Mouse (Mus musculus) stomach, embryonic 15.5 days (tissue): ENCODE measurements at regions not wholly inside any gene's neighbourhood (a gene's known extent, or its start where the extent isn't known, plus 50 kb on each side); places are given as distances from the start of the nearest gene placed in this dataset.

Experiments used
- ATAC-seq: fragments of 200-750 bp; cut with Nextera tagmentation; 2 replicates; pipeline ENCODE4 v1.8.0; 2017; ENCODE audit warnings: low read depth, moderate number of reproducible peaks, moderate TSS enrichment; ENCODE audit not compliant: insufficient read depth, low FRiP score
- H3K27ac ChIP-seq: fragments of 300-500 bp; sonication (generic); 2 replicates; pipeline ENCODE4 v1.5.1; 2015; ENCODE audit warnings: mild to moderate bottlenecking, inconsistent platforms
- H3K27me3 ChIP-seq: fragments of 300-500 bp; sonication (generic); replicated peaks from 2 replicates; pipeline ENCODE4 v1.6.1; 2015; ENCODE audit warnings: inconsistent platforms
- H3K36me3 ChIP-seq: fragments of 300-500 bp; sonication (generic); 2 replicates; pipeline ENCODE4 v1.6.1; 2015; ENCODE audit warnings: inconsistent platforms
- H3K4me1 ChIP-seq: fragments of 300-500 bp; sonication (generic); 2 replicates; pipeline ENCODE4 v1.6.1; 2015; ENCODE audit warnings: inconsistent platforms
- H3K4me2 ChIP-seq: fragments of 300-500 bp; sonication (generic); 2 replicates; pipeline ENCODE4 v1.6.1; 2015; ENCODE audit warnings: mild to moderate bottlenecking, inconsistent platforms
- H3K4me3 ChIP-seq: fragments of 300-500 bp; sonication (generic); replicated peaks from 2 replicates; pipeline ENCODE4 v1.5.1; 2015; ENCODE audit warnings: inconsistent platforms
- H3K9ac ChIP-seq: fragments of 300-500 bp; sonication (generic); 2 replicates; pipeline ENCODE4 v1.6.1; 2015; ENCODE audit warnings: inconsistent platforms
- H3K9me3 ChIP-seq: fragments of 300-500 bp; sonication (generic); 2 replicates; pipeline ENCODE4 v1.6.1; 2016; ENCODE audit warnings: inconsistent platforms
- WGBS: fragments of 180-500 bp; shearing (Covaris S2); methylation state at CpG from one replicate; pipeline ENCODE4 v1.1.7; 2015; 5-methylcytosine and 5-hydroxymethylcytosine counted together

- no peak overlapping the region for H3K4me2 ChIP-seq
Measured at GRCm38 (mm10) chr1:184595449-184595848, 137.0 kb downstream of the Hlx start.

GRCm38 (mm10) chr1:184590634-184591033, 141.8 kb downstream of the Hlx start:
- no peaks in the 10 kb centered on the region for H3K27me3 ChIP-seq
- H3K4me2 ChIP-seq = no peak overlapping the region
- no peak overlapping the region for H3K4me3 ChIP-seq
- no peak overlapping the region for H3K27ac ChIP-seq
- 0 out of 2 replicates have a peak, but pooled peaks cover 2% of the 10 kb centered on the region for H3K4me1 ChIP-seq
- no peak for ATAC-seq
- H3K36me3 ChIP-seq = no peaks in the 10 kb centered on the region
- no peak overlapping the region for H3K9ac ChIP-seq
- WGBS = 64% methylated on average over 7 of the region's 7 CpGs
- no peaks in the 10 kb centered on the region for H3K9me3 ChIP-seq

More at GRCm38 (mm10) chr1:184595449-184595848, 137.0 kb downstream of the Hlx start:
- H3K9me3 ChIP-seq = no peaks in the 10 kb centered on the region
- no peak overlapping the region for H3K4me3 ChIP-seq
- ATAC-seq = no peak
- H3K27ac ChIP-seq = no peak overlapping the region
- no peak overlapping the region for H3K9ac ChIP-seq
- H3K4me1 ChIP-seq = 0 out of 2 replicates have a peak, but pooled peaks cover 2% of the 10 kb centered on the region
- H3K27me3 ChIP-seq = no peaks in the 10 kb centered on the region
- H3K36me3 ChIP-seq = no peaks in the 10 kb centered on the region
- WGBS = 55% methylated on average over 12 of the region's 12 CpGs

GRCm38 (mm10) chr1:184589277-184589676, 143.1 kb downstream of the Hlx start:
- no peak overlapping the region for H3K9ac ChIP-seq
- H3K27me3 ChIP-seq = no peaks in the 10 kb centered on the region
- no peak overlapping the region for H3K4me2 ChIP-seq
- H3K36me3 ChIP-seq = no peaks in the 10 kb centered on the region
- H3K4me1 ChIP-seq = peaks cover 7% of the 10 kb centered on the region; the same call in 1 of the 2 replicates
- WGBS = 62% methylated on average over 4 of the region's 4 CpGs
- no peaks in the 10 kb centered on the region for H3K9me3 ChIP-seq
- H3K4me3 ChIP-seq = no peak overlapping the region
- H3K27ac ChIP-seq = no peak overlapping the region
- ATAC-seq = no peak

GRCm38 (mm10) chr1:184584505-184584874, 147.9 kb downstream of the Hlx start:
- Histone ChIP-seq H3K4me2 (no peak overlapping the region), H3K36me3 (no peaks in the 10 kb centered on the region), H3K4me1 (peaks cover 11% of the 10 kb centered on the region; the same call in 1 of the 2 replicates), H3K9ac (no peak overlapping the region), H3K4me3 (no peak overlapping the region), H3K27ac (peak overlapping the region; percentile 53; the same call in 1 of the 2 replicates), H3K9me3 (no peaks in the 10 kb centered on the region), H3K27me3 (no peaks in the 10 kb centered on the region)
- WGBS = 30% methylated on average over 12 of the region's 12 CpGs
- peak; percentile 39; the same call in 1 of the 2 replicates for ATAC-seq

DNA sequence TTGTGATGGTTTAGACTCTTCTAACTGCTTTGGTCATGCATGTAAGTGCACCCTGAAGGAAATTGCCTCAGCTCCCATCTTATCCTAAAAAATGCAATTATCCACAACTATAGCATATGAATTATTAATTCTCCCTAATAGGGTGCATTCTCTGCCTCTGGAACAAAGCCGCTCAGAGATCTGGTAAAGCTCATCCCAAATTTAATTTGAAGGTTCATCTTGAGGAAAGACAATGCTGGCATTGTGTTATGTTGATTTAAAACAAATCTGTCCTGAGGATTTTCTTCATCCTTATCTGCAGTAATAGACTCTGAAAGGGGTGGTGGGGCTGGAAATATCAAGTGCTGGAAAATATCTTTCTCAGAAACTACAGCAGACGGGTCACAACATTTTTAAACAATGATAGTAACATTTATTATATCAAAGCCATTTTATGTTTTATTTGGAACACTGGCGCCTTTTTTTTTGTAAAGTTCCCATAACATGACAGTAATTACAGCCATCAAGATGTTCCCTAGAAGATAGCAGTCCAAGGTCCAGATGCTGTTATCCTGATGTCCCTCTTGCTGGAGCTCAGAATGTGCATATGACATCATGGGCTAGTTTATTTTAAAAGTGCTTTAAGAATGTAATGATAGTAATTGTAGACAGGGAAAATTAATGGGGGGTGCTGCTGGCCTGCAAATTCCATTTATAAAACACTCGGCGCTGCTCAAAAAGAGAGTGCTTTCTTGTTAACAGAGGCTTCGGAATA, 148.5 kb downstream of the Hlx start:
- no peaks in the 10 kb centered on the region for H3K36me3 ChIP-seq
- H3K9ac ChIP-seq = no peak overlapping the region
- H3K27me3 ChIP-seq = no peaks in the 10 kb centered on the region
- H3K27ac ChIP-seq = no peak overlapping the region
- H3K9me3 ChIP-seq = no peaks in the 10 kb centered on the region
- peak; percentile 31; the same call in 1 of the 2 replicates for ATAC-seq
- peaks cover 11% of the 10 kb centered on the region; the same call in 1 of the 2 replicates for H3K4me1 ChIP-seq
- no peak overlapping the region for H3K4me2 ChIP-seq
- WGBS = 43% methylated on average over 6 of the region's 6 CpGs
- no peak overlapping the region for H3K4me3 ChIP-seq

DNA sequence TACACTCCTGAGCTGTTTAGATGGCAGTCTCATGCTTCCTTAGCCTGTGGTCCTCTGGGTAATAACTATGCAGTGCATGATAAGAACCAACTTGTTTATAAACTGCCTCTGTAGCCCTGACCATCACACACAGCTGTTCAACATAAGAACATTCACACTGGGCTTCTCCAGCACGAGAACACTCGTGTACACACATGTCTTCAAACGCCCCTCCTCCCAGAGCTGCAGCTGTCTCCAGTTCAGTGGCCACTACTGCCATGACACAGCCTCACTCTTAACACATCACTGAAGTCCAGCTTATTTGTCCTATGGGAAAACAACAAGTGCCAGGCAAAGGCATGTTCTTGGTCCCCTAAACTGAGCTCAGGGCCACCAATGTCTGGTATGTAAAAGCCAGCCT, 152.9 kb downstream of the Hlx start:
- no peak for ATAC-seq
- H3K27ac ChIP-seq = no peak overlapping the region
- H3K27me3 ChIP-seq = no peaks in the 10 kb centered on the region
- H3K36me3 ChIP-seq = no peaks in the 10 kb centered on the region
- no peaks in the 10 kb centered on the region for H3K9me3 ChIP-seq
- 72% methylated on average over 3 of the region's 3 CpGs for WGBS
- no peak overlapping the region for H3K9ac ChIP-seq
- no peak overlapping the region for H3K4me2 ChIP-seq
- no peak overlapping the region for H3K4me3 ChIP-seq
- peaks cover 4% of the 10 kb centered on the region; the same call in 1 of the 2 replicates for H3K4me1 ChIP-seq

- Histone ChIP-seq H3K36me3 (no peaks in the 10 kb centered on the region), H3K27me3 (no peaks in the 10 kb centered on the region), H3K4me2 (no peak overlapping the region), H3K4me1 (peaks cover under 1% of the 10 kb centered on the region; the same call in 1 of the 2 replicates), H3K9ac (no peak overlapping the region), H3K27ac (no peak overlapping the region), H3K9me3 (no peaks in the 10 kb centered on the region), H3K4me3 (no peak overlapping the region)
- ATAC-seq = no peak
- WGBS = 68% methylated on average over 7 of the region's 7 CpGs
Measured at GRCm38 (mm10) chr1:184576527-184576926, 155.9 kb downstream of the Hlx start.

DNA sequence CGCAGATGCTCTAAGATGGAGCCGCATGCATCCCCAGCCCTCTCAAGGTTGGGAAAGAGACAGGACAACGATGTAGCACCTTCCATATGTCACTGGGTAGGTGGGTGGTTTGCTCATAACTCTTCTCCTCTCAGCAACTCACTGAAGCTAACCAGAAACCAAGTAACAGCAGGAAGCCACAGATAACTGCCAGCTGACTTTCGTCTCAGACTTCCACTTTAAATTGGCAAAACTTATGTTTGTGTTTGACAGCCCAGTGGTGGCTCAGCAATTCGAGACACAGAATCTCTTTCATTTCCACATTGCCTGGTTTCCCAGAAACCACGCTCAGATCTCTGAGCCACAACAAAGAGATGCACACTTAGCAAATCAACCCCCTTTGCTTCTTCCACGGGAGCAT, 159.1 kb downstream of the Hlx start:
- ATAC-seq = no peak
- 52% methylated on average over 7 of the region's 7 CpGs for WGBS
- Histone ChIP-seq H3K36me3 (no peaks in the 10 kb centered on the region), H3K27ac (no peak overlapping the region), H3K9me3 (no peaks in the 10 kb centered on the region), H3K9ac (no peak overlapping the region), H3K4me2 (no peak overlapping the region), H3K27me3 (no peaks in the 10 kb centered on the region), H3K4me1 (no peaks in the 10 kb centered on the region), H3K4me3 (no peak overlapping the region)

- H3K4me3 ChIP-seq = no peak overlapping the region
- ATAC-seq = no peak
- no peak overlapping the region for H3K27ac ChIP-seq
- no peak overlapping the region for H3K9ac ChIP-seq
- H3K4me2 ChIP-seq = no peak overlapping the region
- H3K9me3 ChIP-seq = no peaks in the 10 kb centered on the region
- no peaks in the 10 kb centered on the region for H3K36me3 ChIP-seq
- H3K4me1 ChIP-seq = no peaks in the 10 kb centered on the region
- 84% methylated on average over 5 of the region's 5 CpGs for WGBS
- H3K27me3 ChIP-seq = no peaks in the 10 kb centered on the region
Measured at GRCm38 (mm10) chr1:184570681-184571080, 161.7 kb downstream of the Hlx start.

- Histone ChIP-seq H3K9ac (no peak overlapping the region), H3K27me3 (no peaks in the 10 kb centered on the region), H3K4me1 (no peaks in the 10 kb centered on the region), H3K36me3 (no peaks in the 10 kb centered on the region), H3K4me2 (no peak overlapping the region), H3K27ac (no peak overlapping the region), H3K4me3 (no peak overlapping the region), H3K9me3 (no peaks in the 10 kb centered on the region)
- no peak for ATAC-seq
- 84% methylated on average over 4 of the region's 4 CpGs for WGBS
Measured at GRCm38 (mm10) chr1:184562926-184563325, 169.5 kb downstream of the Hlx start.

DNA sequence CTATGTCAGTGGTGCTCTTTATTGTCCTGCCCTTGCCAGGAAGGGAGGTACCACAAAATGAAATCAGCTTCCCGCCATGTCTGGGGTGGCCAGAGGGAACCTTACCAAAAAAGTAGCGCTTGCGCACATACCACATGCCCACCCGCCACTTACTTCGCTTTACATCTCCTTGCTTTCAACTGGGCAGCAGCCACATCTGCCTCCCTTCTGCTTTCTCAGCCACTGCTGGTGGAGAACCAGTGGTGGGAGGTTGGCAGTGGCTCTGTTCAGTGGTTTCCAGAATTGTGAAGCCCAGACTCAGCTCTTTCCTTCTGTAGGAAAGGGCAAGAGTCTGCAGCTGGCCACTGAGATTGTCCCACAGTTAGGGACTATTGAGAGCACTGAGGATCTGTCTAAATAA, 170.2 kb downstream of the Hlx start:
- H3K9ac ChIP-seq = no peak overlapping the region
- H3K27me3 ChIP-seq = no peaks in the 10 kb centered on the region
- 86% methylated on average over 5 of the region's 5 CpGs for WGBS
- no peak overlapping the region for H3K4me2 ChIP-seq
- H3K4me1 ChIP-seq = no peaks in the 10 kb centered on the region
- H3K36me3 ChIP-seq = no peaks in the 10 kb centered on the region
- no peak overlapping the region for H3K27ac ChIP-seq
- no peak for ATAC-seq
- H3K4me3 ChIP-seq = no peak overlapping the region
- H3K9me3 ChIP-seq = no peaks in the 10 kb centered on the region

GRCm38 (mm10) chr1:184559543-184559942, 172.9 kb downstream of the Hlx start:
- no peak overlapping the region for H3K4me2 ChIP-seq
- no peak for ATAC-seq
- H3K36me3 ChIP-seq = no peaks in the 10 kb centered on the region
- H3K27ac ChIP-seq = no peak overlapping the region
- H3K4me3 ChIP-seq = no peak overlapping the region
- no peak overlapping the region for H3K9ac ChIP-seq
- H3K9me3 ChIP-seq = no peaks in the 10 kb centered on the region
- whole genome bisulfite sequencing = 63% methylated on average over 7 of the region's 7 CpGs
- H3K27me3 ChIP-seq = no peaks in the 10 kb centered on the region
- H3K4me1 ChIP-seq = no peaks in the 10 kb centered on the region
